Mouse (Mus musculus): ENCODE data around the gene Fgd5. TPM values are rescaled to one million over a fixed set of nuclear protein-coding genes. Genes with fewer than 3 reads are reported as not detected.

The Fgd5 gene
- total RNA-seq (2023), result 0.23 TPM

DNA sequence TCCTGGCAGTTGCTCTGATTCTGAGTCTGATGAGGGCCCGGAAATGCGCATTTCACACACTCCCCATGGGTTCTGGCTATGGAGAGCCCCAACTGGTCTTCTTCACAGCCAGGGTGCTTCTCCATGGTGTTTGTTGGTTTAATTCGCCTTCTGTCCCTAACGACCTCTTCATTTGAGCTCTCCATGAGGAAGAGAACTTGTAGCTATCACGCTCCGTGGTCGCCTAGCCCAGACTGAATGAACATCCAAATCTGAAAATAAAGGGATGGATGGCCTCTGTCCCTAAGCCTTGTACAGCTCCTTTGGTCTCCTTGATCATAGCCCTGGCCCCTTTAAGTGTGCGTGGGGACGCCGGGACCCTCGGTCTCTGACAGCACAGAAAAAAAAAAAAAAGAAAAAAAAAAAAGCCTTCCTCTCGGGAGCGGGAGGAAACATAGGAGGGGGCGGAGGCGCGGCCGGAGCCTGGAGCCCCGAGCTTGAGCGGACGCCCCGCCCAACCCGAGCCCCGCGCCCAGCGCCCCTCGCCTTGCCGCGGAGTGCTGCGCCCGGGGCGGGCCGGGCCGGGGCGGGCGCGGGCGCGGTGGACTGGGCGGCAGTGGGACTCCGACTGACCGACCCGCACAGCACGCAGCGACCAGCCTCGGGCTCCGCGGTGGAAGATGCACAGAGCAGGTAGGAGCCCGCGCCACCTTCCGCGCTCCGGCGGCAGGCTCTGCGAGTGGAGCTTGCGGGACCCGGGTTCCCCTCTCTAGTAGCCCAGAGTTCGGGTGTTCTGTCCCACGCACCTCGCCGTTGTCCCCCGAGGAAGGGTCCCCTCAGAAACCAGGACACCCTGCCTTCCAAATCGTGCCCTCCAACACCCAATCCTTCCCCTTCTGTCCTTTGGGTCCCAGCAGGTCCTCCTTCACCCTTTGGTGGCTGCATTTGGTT lies at the start of gene Fgd5:
TSS of gene Fgd5 (plus strand) at position 508 of the 930 bp plus-strand sequence.

DNA sequence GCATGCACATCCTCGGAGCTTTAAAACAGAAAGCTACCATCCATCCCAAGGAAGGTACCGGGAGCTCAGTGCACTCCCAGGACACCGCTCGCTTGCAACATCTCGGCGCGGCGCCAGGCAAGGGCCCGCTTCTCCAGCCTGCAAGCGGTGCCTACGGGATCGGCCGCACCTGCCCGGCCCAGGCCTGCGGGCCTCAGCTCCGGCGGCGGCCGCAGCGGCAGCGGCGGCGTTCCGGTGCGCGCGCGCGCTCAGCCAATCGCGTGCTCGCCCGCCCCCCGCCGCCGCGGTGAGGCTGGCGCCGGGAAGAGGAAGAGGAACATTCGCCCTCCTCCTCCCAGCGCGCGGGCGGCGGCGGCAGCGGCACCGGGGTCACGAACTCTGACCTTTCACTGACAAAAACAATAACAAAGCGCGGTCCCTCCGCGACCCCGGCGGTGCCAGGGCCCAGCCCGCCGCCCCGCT lies 112.5 kb downstream of the Fgd5 start, which contains the start of gene Nr2c2:
TSS of gene Nr2c2 (plus strand) at position 261 of the 462 bp plus-strand sequence.

Other genes starting within 250 kb of the Fgd5 start
- not detected for gene Grip2, start 151.6 kb upstream of the Fgd5 start, total RNA-seq (2023)
- gene Ccdc174, start 100.8 kb upstream of the Fgd5 start, total RNA-seq (2023), result 64.1 TPM
- 5.1 TPM for gene 4930590J08Rik, start 76.1 kb upstream of the Fgd5 start, total RNA-seq (2023)
- 117 TPM for gene Nr2c2, start 112.5 kb downstream of the Fgd5 start, total RNA-seq (2023)
- 12.3 TPM for gene Mrps25, start 205.2 kb downstream of the Fgd5 start, total RNA-seq (2023)
- 41.1 TPM for gene Rbsn, start 236.0 kb downstream of the Fgd5 start, total RNA-seq (2023)